Mouse (Mus musculus): Measurements from ENCODE around the gene Vmn2r67. TPM values are rescaled to one million over a fixed set of nuclear protein-coding genes. Genes with fewer than 3 reads are reported as not detected.

The Vmn2r67 gene
- not detected for polyA plus RNA-seq (2014; fragmentation: Illumina TruSeq; extraction: RNeasy Lipid Tissue Mini Kit (QIAGEN cat#74804); ENCODE audit: low read depth, low replicate concordance)

DNA sequence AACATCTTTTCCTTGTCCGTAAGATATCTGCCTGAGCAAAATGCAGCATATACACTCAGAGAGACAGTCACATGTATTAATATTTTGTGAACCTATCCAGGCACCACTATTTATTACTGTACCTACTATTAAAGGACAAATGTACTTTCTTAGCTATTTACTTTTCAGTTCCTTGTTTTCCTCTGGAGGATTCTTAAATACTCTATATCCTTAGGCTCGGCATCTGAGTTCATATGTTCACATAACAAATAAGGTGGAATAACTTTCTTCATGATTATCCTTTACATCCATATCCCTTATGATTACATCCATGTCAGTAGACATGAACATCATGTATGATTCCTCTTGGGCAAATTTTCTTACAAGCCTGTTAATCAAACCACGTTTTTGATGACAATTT lies at the start of gene Vmn2r67:
Vmn2r67 (minus strand) TSS at position 101 of the 400 bp plus-strand sequence.

Other genes with a start within 250 kb of the Vmn2r67 start
- not detected for gene Vmn2r65, start 191.9 kb downstream of the Vmn2r67 start, polyA plus RNA-seq (2014; fragmentation: Illumina TruSeq; extraction: RNeasy Lipid Tissue Mini Kit (QIAGEN cat#74804); ENCODE audit: low read depth, low replicate concordance)
- gene Vmn2r66, start 143.7 kb downstream of the Vmn2r67 start, polyA plus RNA-seq (2014; fragmentation: Illumina TruSeq; extraction: RNeasy Lipid Tissue Mini Kit (QIAGEN cat#74804); ENCODE audit: low read depth, low replicate concordance), result not detected
- not detected for gene Vmn2r68, start 81.8 kb upstream of the Vmn2r67 start, polyA plus RNA-seq (2014; fragmentation: Illumina TruSeq; extraction: RNeasy Lipid Tissue Mini Kit (QIAGEN cat#74804); ENCODE audit: low read depth, low replicate concordance)

All from heart, adult 10 weeks (tissue).